Mouse (Mus musculus) ES-E14 (cell line): ENCODE measurements around the gene Slc19a3.

ENCODE experiments used
- CHD2 ChIP-seq: IDR thresholded peaks from 2 replicates; pipeline ENCODE4 v1.6.1; 2014; ENCODE audit warnings: mild to moderate bottlenecking, low read depth, low read length, inconsistent platforms
- ZC3H11A ChIP-seq: IDR thresholded peaks from 2 replicates; pipeline ENCODE4 v1.6.1; 2012; ENCODE audit warnings: low read depth, mild to moderate bottlenecking, inconsistent platforms, low read length, borderline replicate concordance

- no peak for TF ChIP-seq ZC3H11A
- no peak for TF ChIP-seq CHD2
Observed at GRCm38 (mm10) chr1:82992093-82992492, 46.2 kb downstream of the Slc19a3 start.
